Mouse (Mus musculus): ENCODE measurements around the gene Nsg1. TPM values are rescaled to one million over a fixed set of nuclear protein-coding genes. Genes with fewer than 3 reads are reported as not detected.

Gene Nsg1
- polyA plus RNA-seq, 1 experiment: 4.6 TPM

GRCm38 (mm10) chr5:38140893-38141292, 18.8 kb downstream of the Nsg1 start:
- DNase-seq (ENCODE audit: low read depth): no peak

- no peak for DNase-seq (ENCODE audit: low read depth)
These were observed 22.5 kb downstream of the Nsg1 start for GRCm38 (mm10) chr5:38137163-38137562.

- no peak for DNase-seq (ENCODE audit: low read depth)
These were observed 23.5 kb downstream of the Nsg1 start for GRCm38 (mm10) chr5:38136247-38136646.

GRCm38 (mm10) chr5:38129339-38129738, 30.4 kb downstream of the Nsg1 start:
- DNase-seq (ENCODE audit: low read depth): no peak

GRCm38 (mm10) chr5:38126519-38127306, 33.0 kb downstream of the Nsg1 start:
- DNase-seq (ENCODE audit: low read depth): no peak

- no peak for DNase-seq (ENCODE audit: low read depth)
These were observed 38.0 kb downstream of the Nsg1 start for GRCm38 (mm10) chr5:38121699-38122098.

GRCm38 (mm10) chr5:38119268-38119667, 40.4 kb downstream of the Nsg1 start:
- DNase-seq (ENCODE audit: low read depth): no peak

- DNase-seq (ENCODE audit: low read depth): no peak
These were observed 42.7 kb downstream of the Nsg1 start for GRCm38 (mm10) chr5:38117056-38117455.

GRCm38 (mm10) chr5:38114526-38114925, 45.2 kb downstream of the Nsg1 start:
- no peak for DNase-seq (ENCODE audit: low read depth)

GRCm38 (mm10) chr5:38106807-38107206, 52.9 kb downstream of the Nsg1 start:
- DNase-seq (ENCODE audit: low read depth): no peak

- DNase-seq (ENCODE audit: low read depth): no peak
These were observed 53.5 kb downstream of the Nsg1 start for GRCm38 (mm10) chr5:38106080-38106697.

- DNase-seq (ENCODE audit: low read depth): no peak
These were observed 56.8 kb downstream of the Nsg1 start for GRCm38 (mm10) chr5:38102945-38103344.

GRCm38 (mm10) chr5:38099139-38099676, 60.5 kb downstream of the Nsg1 start:
- DNase-seq (ENCODE audit: low read depth): no peak

- DNase-seq (ENCODE audit: low read depth): no peak
These were observed 62.1 kb downstream of the Nsg1 start for GRCm38 (mm10) chr5:38097501-38098093.

GRCm38 (mm10) chr5:38094331-38094730, 65.4 kb downstream of the Nsg1 start:
- no peak for DNase-seq (ENCODE audit: low read depth)

GRCm38 (mm10) chr5:38091966-38092304, 67.8 kb downstream of the Nsg1 start:
- DNase-seq (ENCODE audit: low read depth): no peak

- DNase-seq (ENCODE audit: low read depth): no peak
These were observed 68.4 kb downstream of the Nsg1 start for GRCm38 (mm10) chr5:38091046-38091965.

GRCm38 (mm10) chr5:38090581-38090980, 69.1 kb downstream of the Nsg1 start:
- DNase-seq (ENCODE audit: low read depth): no peak

- no peak for DNase-seq (ENCODE audit: low read depth)
These were observed 69.6 kb downstream of the Nsg1 start for GRCm38 (mm10) chr5:38090111-38090510.

Measured in gonadal fat pad, adult 2 months (tissue).